Mouse (Mus musculus) stomach, embryonic 14.5 days (tissue): ENCODE measurements at regions not wholly inside any gene's neighbourhood (a gene's known extent, or its start where the extent isn't known, plus 50 kb on each side); places are given as distances from the start of the nearest gene placed in this dataset.

Source experiments
- ATAC-seq: fragments of 200-750 bp; cut with Nextera tagmentation; 2 replicates; pipeline ENCODE4 v1.8.0; 2017; ENCODE audit warnings: low read depth, moderate TSS enrichment; ENCODE audit not compliant: insufficient number of reproducible peaks, insufficient read depth, low FRiP score
- H3K27ac ChIP-seq: fragments of 300-500 bp; sonication (generic); 2 replicates; pipeline ENCODE4 v1.5.1; 2014; ENCODE audit warnings: mild to moderate bottlenecking, low read length, moderate library complexity, mixed read lengths
- H3K27me3 ChIP-seq: fragments of 300-500 bp; sonication (generic); 2 replicates; pipeline ENCODE4 v1.6.1; 2014; ENCODE audit warnings: low read length, control low read depth, mixed read lengths; ENCODE audit not compliant: control insufficient read depth, insufficient read depth
- H3K36me3 ChIP-seq: fragments of 300-500 bp; sonication (generic); 2 replicates; pipeline ENCODE4 v1.6.1; 2014; ENCODE audit warnings: mild to moderate bottlenecking, control low read depth, low read length, moderate library complexity, mixed read lengths; ENCODE audit not compliant: control insufficient read depth, insufficient read depth
- H3K4me1 ChIP-seq: fragments of 300-500 bp; sonication (generic); 2 replicates; pipeline ENCODE4 v1.6.1; 2014; ENCODE audit warnings: low read length, control low read depth, mixed read lengths; ENCODE audit not compliant: control insufficient read depth, insufficient read depth
- H3K4me2 ChIP-seq: fragments of 300-500 bp; sonication (generic); replicated peaks from 2 replicates; pipeline ENCODE4 v1.6.1; 2014; ENCODE audit warnings: low read depth, low read length, control low read depth
- H3K4me3 ChIP-seq: fragments of 300-500 bp; sonication (generic); 2 replicates; pipeline ENCODE4 v1.5.1; 2014; ENCODE audit warnings: low read depth, low read length, control low read depth
- H3K9ac ChIP-seq: fragments of 300-500 bp; sonication (generic); replicated peaks from 2 replicates; pipeline ENCODE4 v1.6.1; 2014; ENCODE audit warnings: low read depth, mild to moderate bottlenecking, control low read depth, low read length, moderate library complexity, mixed read lengths
- H3K9me3 ChIP-seq: fragments of 300-500 bp; sonication (generic); 2 replicates; pipeline ENCODE4 v1.6.1; 2016; ENCODE audit warnings: low read depth, low read length, control low read depth; ENCODE audit not compliant: control insufficient read depth
- WGBS: fragments of 180-500 bp; shearing (Covaris S2); extraction: QIAGEN DNeasy Blood & Tissue Kit; methylation state at CpG from one replicate; pipeline ENCODE4 v1.1.7; 2014; 5-methylcytosine and 5-hydroxymethylcytosine counted together

DNA sequence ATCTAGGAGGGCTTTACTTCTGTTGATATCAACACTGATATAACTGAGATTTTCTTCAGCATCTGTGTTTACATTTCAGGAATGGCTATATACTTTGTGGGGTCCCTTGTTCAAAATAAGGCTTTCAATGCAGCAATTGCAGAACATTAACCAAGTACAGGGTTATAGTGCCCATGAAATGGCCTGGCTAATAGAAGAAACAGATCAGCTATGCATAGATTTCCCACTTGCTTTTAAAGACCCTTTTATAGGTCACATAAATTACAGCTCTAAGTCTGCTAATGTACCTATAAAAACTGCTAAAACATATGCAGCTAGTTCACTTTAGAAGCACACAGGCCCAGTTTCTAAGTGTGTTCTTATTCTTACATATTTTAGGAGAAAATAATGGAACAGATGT lies 472.1 kb downstream of the Nup35 start:
- Histone ChIP-seq H3K27ac (no peak overlapping the region), H3K4me2 (no peak overlapping the region), H3K27me3 (no peaks in the 10 kb centered on the region), H3K4me3 (no peak overlapping the region), H3K9ac (no peak overlapping the region), H3K4me1 (no peaks in the 10 kb centered on the region), H3K36me3 (no peaks in the 10 kb centered on the region), H3K9me3 (no peaks in the 10 kb centered on the region)
- no peak for ATAC-seq

DNA sequence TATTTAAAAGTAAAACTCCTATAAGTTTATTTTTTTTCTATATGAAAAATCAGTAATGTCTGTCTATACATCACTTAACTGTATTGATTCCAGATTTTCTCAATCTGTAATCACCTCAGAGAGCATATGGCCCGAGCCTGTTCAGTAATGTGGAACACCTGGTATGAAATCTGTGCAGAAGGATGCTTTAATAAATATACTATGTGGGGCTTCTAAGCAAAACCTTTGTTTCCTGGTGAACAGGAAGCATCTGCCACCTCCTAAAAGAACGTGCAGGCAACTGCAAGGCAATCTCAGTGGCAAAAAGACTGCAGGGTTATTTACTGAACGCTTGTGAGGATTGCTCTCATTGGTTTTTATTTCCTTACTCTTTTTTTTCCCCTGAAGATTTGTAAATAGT lies 488.8 kb downstream of the Nup35 start:
- H3K4me2 ChIP-seq, result no peak overlapping the region
- no peak overlapping the region for H3K9ac ChIP-seq
- no peak overlapping the region for H3K27ac ChIP-seq
- H3K27me3 ChIP-seq, result no peaks in the 10 kb centered on the region
- WGBS, result 41% methylated on average over 3 of the region's 3 CpGs
- no peak overlapping the region for H3K4me3 ChIP-seq
- H3K36me3 ChIP-seq, result no peaks in the 10 kb centered on the region
- H3K4me1 ChIP-seq, result no peaks in the 10 kb centered on the region
- H3K9me3 ChIP-seq, result no peaks in the 10 kb centered on the region
- no peak for ATAC-seq

DNA sequence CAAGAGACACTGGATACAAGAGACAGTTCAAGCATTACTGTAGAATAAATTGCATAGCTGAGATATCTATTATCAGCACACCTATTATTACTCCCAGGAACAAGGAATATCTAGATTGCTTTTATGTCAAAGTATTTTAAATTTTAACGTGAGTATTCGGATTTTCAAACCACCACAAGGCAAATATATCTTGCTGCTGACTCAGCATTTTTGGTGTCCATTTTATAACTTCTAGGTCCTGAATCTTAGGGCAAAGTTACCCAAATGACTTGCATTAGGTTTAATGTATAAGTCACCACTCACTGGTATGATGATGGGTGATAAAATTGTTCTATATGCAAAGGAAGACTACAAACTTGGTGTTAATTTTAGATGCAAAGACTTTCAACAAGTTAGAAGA lies 501.7 kb downstream of the Nup35 start:
- Histone ChIP-seq H3K9me3 (no peaks in the 10 kb centered on the region), H3K4me1 (no peaks in the 10 kb centered on the region), H3K36me3 (no peaks in the 10 kb centered on the region), H3K27ac (no peak overlapping the region), H3K4me2 (no peak overlapping the region), H3K4me3 (no peak overlapping the region), H3K9ac (no peak overlapping the region), H3K27me3 (no peaks in the 10 kb centered on the region)
- ATAC-seq, result no peak
- 89% methylated on average over 2 of the region's 2 CpGs for WGBS

DNA sequence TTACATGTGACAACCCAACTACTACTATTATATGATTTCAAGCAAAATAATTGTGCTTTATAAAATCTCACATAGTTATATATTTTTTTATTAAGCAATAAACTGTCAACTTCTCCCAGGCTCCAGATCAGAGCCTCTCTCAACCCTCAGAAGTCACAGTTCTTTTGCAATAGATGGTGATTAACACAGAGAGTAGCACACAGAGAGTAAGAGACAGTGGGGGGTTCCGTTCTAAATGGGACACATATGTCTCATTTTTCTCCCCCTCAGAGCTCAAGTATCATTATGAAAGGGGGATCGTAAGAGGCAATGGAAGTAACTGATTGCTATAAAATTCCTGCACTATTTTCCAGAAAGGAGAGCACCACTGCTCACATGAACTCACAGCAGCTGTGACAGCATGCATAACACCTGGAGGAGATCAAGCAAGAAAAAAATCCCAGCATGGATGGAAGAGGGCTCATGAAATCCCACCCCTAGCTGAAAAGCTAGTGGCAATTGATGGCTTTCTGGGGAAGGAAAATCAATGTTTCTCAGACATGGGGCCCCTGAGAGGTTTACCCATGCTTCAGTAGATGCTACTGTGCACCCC lies 503.5 kb downstream of the Nup35 start:
- Histone ChIP-seq H3K27ac (no peak overlapping the region), H3K4me2 (no peak overlapping the region), H3K27me3 (no peaks in the 10 kb centered on the region), H3K4me1 (no peaks in the 10 kb centered on the region), H3K9me3 (no peaks in the 10 kb centered on the region), H3K4me3 (no peak overlapping the region), H3K36me3 (no peaks in the 10 kb centered on the region), H3K9ac (no peak overlapping the region)
- ATAC-seq, result no peak
- WGBS, result 62% methylated on average over 2 of the region's 2 CpGs

DNA sequence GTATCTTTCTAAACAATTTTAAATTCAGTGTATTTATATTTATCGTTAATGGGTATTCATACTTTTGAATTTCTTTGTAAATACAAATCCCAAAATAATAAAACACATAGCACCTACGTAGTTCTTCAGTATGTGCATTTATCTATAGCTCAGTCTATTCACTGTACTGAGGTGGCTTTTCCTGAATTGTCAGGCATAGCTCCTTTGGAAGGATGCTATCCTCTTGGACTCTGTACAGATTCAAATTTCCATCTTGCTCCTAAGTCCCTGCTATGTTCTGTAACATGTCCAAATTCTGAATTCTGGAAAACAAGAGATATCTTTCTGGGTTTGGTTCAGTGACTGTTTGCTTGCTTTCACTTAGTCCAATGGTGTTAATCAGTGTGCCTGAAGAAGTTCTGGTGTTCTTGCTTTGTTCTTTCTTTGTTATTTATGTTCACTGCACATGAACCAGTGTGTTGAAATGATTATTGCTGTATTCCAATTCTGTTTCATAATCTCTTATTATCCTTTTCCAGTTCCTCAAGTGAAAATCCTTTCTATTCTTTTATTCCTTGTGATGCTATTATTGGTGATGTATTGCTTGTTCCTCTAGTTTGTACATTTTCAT lies 519.5 kb downstream of the Nup35 start:
- H3K27ac ChIP-seq, result no peak overlapping the region
- no peak for ATAC-seq
- H3K9me3 ChIP-seq, result no peaks in the 10 kb centered on the region
- no peak overlapping the region for H3K4me3 ChIP-seq
- H3K27me3 ChIP-seq, result no peaks in the 10 kb centered on the region
- no peak overlapping the region for H3K4me2 ChIP-seq
- WGBS, result 83% methylated on average over 2 of the region's 2 CpGs
- H3K4me1 ChIP-seq, result no peaks in the 10 kb centered on the region
- no peaks in the 10 kb centered on the region for H3K36me3 ChIP-seq
- H3K9ac ChIP-seq, result no peak overlapping the region

DNA sequence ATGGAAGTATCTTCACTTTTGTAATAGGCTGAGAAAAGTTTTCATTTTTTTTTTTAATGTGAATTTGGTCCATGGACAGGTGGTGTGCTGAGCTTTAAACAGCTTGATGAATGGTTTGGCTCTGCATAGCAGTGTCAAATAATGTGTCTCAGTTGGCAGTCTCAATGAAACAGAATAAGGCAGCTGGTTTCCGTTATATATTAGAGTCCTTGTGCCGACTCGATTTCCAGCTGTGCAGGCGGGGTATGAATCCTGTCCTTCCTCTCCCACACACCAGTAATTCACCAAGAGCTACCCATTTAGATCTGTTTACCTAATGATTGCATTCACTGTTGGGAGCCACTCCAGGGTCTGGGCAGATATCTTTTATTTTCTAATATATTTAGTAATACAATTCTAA lies 526.6 kb downstream of the Nup35 start:
- H3K4me2 ChIP-seq, result no peak overlapping the region
- ATAC-seq, result peak; percentile 81; the same call in 1 of the 2 replicates
- no peaks in the 10 kb centered on the region for H3K36me3 ChIP-seq
- H3K27ac ChIP-seq, result no peak overlapping the region
- no peak overlapping the region for H3K9ac ChIP-seq
- H3K9me3 ChIP-seq, result no peaks in the 10 kb centered on the region
- H3K4me3 ChIP-seq, result no peak overlapping the region
- no peaks in the 10 kb centered on the region for H3K27me3 ChIP-seq
- H3K4me1 ChIP-seq, result 0 out of 2 replicates have a peak, but pooled peaks cover 2% of the 10 kb centered on the region
- WGBS, result 19% methylated on average over 4 of the region's 4 CpGs

DNA sequence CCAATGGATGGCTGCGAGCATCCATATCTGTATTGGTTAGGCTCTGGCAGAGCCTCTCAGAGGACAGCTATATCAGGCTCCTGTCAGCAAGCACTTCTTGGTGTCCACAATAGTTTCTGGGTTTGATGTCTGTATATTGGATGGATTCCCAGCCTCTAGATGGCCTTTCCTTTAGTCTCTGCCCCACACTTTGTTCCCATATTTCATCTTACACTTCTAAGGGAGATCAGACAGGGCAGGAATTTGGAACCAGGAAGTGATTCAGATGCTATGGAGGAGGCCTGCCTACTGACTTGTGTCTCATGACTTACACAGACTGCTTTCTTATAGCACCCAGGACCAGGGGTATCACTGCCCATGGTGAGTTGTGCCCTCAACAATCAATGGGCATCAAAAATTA lies 529.4 kb downstream of the Nup35 start:
- 100% methylated on average over 1 of the region's 1 CpGs for WGBS
- no peak overlapping the region for H3K4me2 ChIP-seq

DNA sequence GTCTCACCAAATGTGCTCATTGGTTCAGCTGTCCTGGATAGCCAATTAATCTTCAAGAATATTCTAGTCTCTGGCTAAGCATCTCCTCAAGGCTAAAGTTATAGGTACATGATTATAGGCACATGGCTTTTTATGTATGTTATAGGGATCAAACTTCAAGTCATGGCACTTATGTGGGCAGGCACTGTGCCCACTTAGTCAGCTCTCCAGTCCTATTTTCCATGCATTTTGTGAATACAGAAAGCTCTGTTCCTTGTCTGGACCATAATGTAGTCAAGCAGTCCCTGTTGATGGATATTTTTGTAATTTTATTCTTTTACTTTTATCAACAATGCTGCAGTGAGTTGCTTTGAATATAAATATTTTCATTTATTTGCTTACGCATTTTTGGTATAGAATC lies 531.1 kb downstream of the Nup35 start:
- no peaks in the 10 kb centered on the region for H3K9me3 ChIP-seq
- no peak for ATAC-seq
- no peak overlapping the region for H3K9ac ChIP-seq
- H3K27ac ChIP-seq, result no peak overlapping the region
- H3K4me3 ChIP-seq, result no peak overlapping the region
- WGBS, result 93% methylated on average over 1 of the region's 1 CpGs
- H3K27me3 ChIP-seq, result no peaks in the 10 kb centered on the region
- no peaks in the 10 kb centered on the region for H3K36me3 ChIP-seq
- 0 out of 2 replicates have a peak, but pooled peaks cover 2% of the 10 kb centered on the region for H3K4me1 ChIP-seq
- H3K4me2 ChIP-seq, result no peak overlapping the region

More for the DNA sequence above, 529.4 kb downstream of the Nup35 start:
- Histone ChIP-seq H3K4me1 (0 out of 2 replicates have a peak, but pooled peaks cover 2% of the 10 kb centered on the region), H3K36me3 (no peaks in the 10 kb centered on the region), H3K27ac (no peak overlapping the region), H3K4me3 (no peak overlapping the region), H3K9ac (no peak overlapping the region), H3K9me3 (no peaks in the 10 kb centered on the region), H3K27me3 (no peaks in the 10 kb centered on the region)
- ATAC-seq, result no peak

DNA sequence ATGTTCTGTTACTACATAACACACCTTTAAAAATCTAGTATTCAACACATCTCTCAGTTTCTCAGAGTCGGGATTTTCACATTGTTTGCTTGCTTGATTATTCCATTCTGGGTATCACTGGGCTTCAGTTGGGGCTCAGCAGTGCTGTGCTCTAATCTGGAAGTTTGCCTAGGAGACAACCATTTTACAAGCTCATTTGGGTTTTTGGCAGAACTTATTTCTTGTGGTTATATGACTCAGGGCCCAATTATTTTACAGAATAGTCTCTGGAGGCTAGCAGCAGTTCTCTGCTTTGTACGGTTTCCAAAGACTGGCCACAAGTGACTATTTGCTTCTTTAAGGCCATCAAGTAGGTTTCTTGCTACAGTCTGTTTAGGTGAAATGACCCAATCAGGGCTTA lies 565.4 kb downstream of the Nup35 start:
- H3K36me3 ChIP-seq, result no peaks in the 10 kb centered on the region
- no peak overlapping the region for H3K27ac ChIP-seq
- H3K4me3 ChIP-seq, result no peak overlapping the region
- no peak for ATAC-seq
- WGBS, result 93% methylated on average over 2 of the region's 2 CpGs
- H3K9ac ChIP-seq, result no peak overlapping the region
- no peaks in the 10 kb centered on the region for H3K4me1 ChIP-seq
- no peak overlapping the region for H3K4me2 ChIP-seq
- no peaks in the 10 kb centered on the region for H3K9me3 ChIP-seq
- no peaks in the 10 kb centered on the region for H3K27me3 ChIP-seq
